Mouse (Mus musculus) R1 (cell line): Measurements from ENCODE around the gene Dock4.

ENCODE experiments used
- DNase-seq: peaks from one replicate; pipeline ENCODE4 v3.0.0-alpha.2; 2018; ENCODE audit warnings: low read depth, low spot score

The Dock4 gene

DNA sequence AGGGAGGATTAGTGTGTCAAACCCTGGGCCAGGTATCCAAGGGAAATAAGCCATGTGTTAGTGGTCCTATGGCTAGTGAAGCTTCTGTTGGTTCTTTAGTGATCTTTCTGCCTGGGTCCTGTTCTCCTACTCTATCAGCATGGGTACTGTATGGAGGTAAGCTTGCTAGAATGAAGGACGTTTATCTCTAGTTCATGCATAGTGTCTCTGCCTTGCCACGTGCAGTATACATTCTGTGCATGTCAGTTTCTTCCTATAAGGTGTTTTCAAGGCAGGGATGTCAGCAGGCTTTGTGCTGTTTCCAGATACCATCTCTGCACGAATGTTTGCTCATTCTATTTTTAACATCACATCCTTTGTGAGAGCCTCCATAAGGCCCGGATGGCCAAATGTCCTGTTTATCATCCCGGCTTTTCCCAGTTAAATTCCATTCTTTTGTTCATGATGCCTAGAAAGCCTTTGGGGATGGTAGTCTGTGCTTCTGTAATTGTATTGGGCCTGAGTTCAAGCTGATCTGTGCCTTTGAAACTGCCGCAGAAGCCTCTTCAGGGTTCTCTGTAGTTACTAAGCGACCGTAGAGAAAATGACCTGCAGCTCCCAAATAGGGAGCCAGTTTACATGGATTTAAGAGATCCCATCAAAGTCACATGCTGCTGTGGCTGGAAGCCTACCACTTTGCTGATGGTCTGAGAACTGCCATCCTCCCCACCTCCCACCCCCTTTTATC lies 66.1 kb downstream of the Dock4 start:
- DNase-seq = peak; percentile 19

DNA sequence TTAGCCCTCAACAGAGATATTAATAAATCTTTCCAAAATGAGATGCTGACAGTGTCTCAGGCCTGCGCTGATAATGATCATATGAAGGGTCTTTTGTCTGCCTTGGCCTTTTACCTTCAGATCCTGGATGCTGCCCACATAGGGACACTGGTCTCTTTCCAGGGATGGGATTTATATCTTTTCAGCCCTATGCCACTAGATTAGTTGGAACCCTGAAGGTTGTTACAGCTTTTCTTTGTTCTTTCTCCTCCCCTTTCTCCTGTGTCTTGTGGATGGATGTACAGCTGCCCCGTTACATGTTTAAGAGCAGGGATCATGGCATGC lies 66.6 kb downstream of the Dock4 start:
- DNase-seq = no peak

DNA sequence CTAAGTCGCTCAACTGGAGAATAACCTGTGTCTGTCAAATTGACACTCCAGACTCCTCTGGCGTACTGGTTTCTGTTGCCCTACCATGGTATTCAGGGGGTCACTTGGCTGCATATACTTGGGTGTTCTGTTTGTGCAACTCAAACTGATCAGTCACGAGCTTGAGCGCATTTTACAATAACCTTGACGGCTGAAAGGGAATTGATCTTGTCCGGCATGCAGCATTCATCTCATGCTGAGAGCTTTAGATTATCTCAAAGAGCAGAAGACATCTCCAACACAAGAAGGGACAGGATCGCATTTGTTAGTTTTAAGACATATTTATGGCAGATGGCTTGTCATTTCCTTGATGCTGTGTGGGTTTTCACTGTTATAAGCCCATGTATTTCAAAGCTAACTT lies 67.2 kb downstream of the Dock4 start:
- peak; percentile 50 for DNase-seq

GRCm38 (mm10) chr12:40514021-40514420 lies 68.3 kb downstream of the Dock4 start:
- DNase-seq = no peak

- no peak for DNase-seq
Measured at GRCm38 (mm10) chr12:40522468-40522867, 76.7 kb downstream of the Dock4 start.

- DNase-seq = no peak
Measured at GRCm38 (mm10) chr12:40523020-40523419, 77.3 kb downstream of the Dock4 start.

GRCm38 (mm10) chr12:40525045-40525444 lies 79.3 kb downstream of the Dock4 start:
- no peak for DNase-seq

DNA sequence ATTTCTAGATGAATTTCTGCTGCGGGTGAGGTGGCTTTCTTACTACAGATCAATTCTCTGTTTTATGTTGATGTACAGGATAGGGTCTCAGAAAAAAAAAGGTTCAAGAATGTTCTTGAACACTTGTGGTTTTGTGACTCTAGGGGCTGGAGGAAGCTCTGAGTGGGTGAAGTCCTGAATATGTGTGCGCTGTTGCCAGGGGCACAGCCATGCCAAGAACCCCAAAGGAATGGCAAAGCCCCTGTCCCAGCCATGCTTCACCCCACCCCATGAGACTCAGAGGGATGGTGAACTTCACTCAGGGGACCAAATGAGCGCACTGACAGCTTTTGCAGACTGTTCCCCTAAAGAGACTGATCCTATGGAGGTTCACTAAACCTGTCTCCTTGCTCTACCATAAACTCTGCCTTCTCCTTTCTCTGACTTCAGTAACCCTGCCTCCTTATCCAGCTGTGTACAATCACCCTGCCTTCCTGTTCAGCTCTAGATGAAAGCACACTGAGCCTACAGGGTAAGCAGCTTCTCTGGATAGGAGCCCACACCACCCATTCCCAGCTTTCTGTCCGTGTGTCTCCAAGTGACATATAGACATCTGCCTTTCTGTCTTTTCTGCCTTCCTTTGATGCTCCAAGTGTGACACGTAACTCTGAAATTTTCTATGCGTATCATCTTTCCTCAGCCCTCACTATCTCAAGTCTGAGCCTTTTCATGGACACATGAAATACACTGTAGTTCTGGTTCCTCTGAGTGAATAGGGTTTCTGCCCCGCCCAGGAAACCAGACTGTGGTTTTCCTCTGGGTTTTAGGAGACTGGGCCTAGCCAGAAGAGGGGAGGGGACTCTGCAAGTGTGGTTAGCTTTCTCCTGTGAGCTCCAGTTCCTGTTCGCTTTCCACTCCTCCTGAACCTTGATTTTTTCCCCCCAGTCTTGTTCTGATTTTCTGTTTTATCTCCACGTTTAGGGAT lies 90.2 kb downstream of the Dock4 start:
- peak; percentile 49 for DNase-seq

- peak; percentile 11 for DNase-seq
Measured at GRCm38 (mm10) chr12:40537826-40538225, 92.1 kb downstream of the Dock4 start.

DNA sequence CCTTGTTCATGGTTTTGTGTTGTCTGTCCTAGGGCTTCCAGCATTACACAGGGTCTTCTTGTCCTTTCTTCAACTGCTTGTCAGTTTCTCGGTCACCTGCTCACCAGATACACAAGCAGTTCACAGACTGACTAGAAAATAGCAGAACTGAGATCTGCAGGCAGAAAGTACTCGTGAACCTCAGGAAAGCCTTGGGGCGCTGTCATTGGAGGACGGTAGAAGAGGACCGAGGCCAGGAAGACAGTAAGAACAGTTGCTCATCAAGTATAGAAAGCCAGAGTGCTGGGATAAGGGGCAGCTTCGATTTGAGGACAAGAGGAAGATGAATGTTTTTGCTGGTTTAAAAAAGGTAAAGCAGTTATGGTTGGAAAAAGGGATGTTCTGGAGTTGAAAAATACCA lies 92.6 kb downstream of the Dock4 start:
- DNase-seq = no peak

GRCm38 (mm10) chr12:40538780-40539179 lies 93.0 kb downstream of the Dock4 start:
- no peak for DNase-seq

- DNase-seq = no peak
Measured at GRCm38 (mm10) chr12:40544273-40544672, 98.5 kb downstream of the Dock4 start.

GRCm38 (mm10) chr12:40546827-40547226 lies 101.1 kb downstream of the Dock4 start:
- DNase-seq = no peak

DNA sequence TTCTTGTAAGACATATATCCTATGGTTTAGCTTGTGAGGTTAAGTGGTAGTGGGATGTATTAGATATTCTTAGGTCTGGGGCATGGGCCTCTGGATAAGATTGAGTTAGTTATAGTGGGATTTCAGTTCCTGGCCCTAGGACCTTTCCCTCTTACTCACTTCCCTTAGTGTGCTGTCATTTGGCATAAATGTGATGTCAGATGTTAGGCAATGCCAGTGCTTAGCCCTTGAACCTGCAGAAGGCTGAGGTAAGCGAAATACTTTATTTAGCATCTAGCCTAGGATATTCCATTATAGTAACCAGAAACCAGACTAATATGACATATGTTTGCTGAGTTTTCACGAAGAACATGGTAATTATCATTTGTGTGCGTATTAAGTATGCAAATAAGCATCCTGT lies 105.6 kb downstream of the Dock4 start:
- no peak for DNase-seq

GRCm38 (mm10) chr12:40552201-40552600 lies 106.4 kb downstream of the Dock4 start:
- DNase-seq = no peak

GRCm38 (mm10) chr12:40553929-40554328 lies 108.2 kb downstream of the Dock4 start:
- no peak for DNase-seq

DNA sequence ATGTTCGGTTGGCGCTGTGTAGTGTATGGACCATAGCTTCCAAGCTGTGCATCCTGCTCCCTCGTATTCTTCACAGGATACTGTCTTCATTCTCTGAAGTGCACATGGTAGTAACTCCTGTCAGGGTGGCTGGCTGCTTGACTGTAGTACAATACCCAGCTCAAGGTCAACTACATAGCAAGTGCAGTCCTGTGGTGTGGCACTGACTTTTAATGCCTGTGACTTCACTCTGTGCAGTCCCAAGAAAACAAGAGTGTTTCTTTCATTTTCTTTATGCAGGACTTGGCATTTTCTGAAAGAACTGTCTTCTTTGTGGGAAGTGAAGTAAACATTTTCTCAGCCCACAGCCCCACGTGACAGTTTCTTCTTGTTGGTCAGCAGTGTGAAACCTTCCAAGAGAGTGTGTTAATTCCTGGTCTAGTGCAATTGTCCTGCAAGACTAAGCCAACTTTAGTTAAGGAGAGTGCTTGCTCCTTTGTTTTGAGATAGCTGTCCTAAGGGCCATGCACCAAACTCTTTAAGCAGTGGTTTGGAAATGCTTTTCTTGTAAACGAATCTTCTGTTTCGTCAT lies 109.3 kb downstream of the Dock4 start:
- DNase-seq = no peak

DNA sequence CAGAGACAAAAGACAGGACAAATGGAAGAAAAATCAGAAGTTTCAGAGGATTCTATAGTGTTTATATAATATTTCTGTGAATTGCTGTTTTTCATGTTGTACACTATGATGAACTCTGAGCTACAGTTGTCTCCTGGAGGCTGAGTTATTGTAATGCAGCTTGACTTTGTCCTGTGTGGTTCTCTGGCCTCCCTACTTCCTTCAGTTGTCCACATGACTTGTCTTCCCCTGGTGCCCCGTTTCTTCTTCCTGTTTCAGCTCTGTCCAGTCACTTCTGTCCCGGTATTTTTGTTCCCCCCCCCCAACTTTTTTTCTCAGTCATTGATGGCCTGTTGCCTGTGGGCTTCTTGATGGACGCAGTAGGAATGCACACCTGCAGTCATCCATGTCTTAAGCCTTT lies 112.8 kb downstream of the Dock4 start:
- DNase-seq = no peak

DNA sequence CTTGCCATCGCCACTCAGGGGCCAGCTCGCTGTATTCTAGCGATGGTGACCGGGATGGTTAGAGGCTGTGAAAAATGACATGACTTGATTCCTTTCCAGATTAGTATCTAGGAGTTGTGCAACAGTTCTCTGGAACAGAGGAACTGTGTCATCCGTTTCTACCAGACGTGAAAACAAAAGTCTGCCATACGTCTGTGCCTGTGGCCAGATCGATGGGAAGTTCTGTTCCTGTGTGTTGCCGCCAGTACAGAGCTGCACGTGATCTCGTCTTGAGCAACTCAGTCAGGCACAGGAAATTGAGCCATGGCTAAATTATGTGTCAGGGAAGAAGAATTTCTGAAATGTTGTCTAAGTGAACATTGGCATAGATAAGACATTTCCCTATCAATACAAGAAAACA lies 113.4 kb downstream of the Dock4 start:
- DNase-seq = no peak

DNA sequence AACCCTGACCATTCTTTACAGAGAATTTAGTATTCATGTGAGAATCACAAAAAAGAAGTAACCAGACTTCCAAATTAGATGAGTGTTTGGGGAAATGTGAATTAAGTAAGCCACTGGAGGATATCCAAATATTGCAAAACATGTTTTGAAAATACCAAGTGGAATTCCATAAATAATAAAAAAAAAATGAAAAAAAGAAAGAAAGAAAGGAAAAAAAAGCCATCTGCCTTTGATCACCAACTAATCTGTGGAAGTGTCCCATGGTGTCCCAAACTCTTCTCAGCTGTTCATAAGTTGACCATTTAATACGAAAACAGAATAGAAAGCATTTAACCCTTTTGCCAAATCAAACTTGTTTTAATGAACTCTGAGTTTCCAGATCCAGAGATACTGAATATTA lies 118.0 kb downstream of the Dock4 start:
- DNase-seq = no peak

- no peak for DNase-seq
Measured at GRCm38 (mm10) chr12:40564261-40564660, 118.5 kb downstream of the Dock4 start.

GRCm38 (mm10) chr12:40568365-40568885 lies 122.7 kb downstream of the Dock4 start:
- no peak for DNase-seq
